Mouse (Mus musculus) heart, postnatal 0 days (tissue): ENCODE data around the gene Bnip1. TPM values are rescaled to one million over a fixed set of nuclear protein-coding genes. Genes with fewer than 3 reads are reported as not detected.

Source experiments
- ATAC-seq: fragments of 200-750 bp; cut with Nextera tagmentation; 2 replicates; pipeline ENCODE4 v1.8.0; 2017; ENCODE audit warnings: low read depth, moderate number of reproducible peaks, moderate library complexity; ENCODE audit not compliant: insufficient read depth
- DNase-seq: peaks from one replicate; pipeline ENCODE4 v3.0.0-alpha.2; 2016; ENCODE audit warnings: low spot score
- H3K27ac ChIP-seq: fragments of 300-500 bp; sonication (generic); 2 replicates; pipeline ENCODE4 v1.5.1; 2014; ENCODE audit warnings: low read depth, mild to moderate bottlenecking
- H3K27me3 ChIP-seq: fragments of 300-500 bp; sonication (generic); 2 replicates; pipeline ENCODE4 v1.6.1; 2014; ENCODE audit warnings: low read length, mixed read lengths; ENCODE audit not compliant: control insufficient read depth, insufficient read depth
- H3K36me3 ChIP-seq: fragments of 300-500 bp; sonication (generic); replicated peaks from 2 replicates; pipeline ENCODE4 v1.6.1; 2014; ENCODE audit warnings: low read length, mixed read lengths; ENCODE audit not compliant: control insufficient read depth, insufficient read depth
- H3K4me1 ChIP-seq: fragments of 300-500 bp; sonication (generic); 2 replicates; pipeline ENCODE4 v1.6.1; 2014; ENCODE audit warnings: antibody characterized with exemption; ENCODE audit not compliant: control insufficient read depth, insufficient read depth
- H3K4me2 ChIP-seq: fragments of 300-500 bp; sonication (generic); 2 replicates; pipeline ENCODE4 v1.6.1; 2014; ENCODE audit warnings: low read depth, mild to moderate bottlenecking, low read length, moderate library complexity
- H3K4me3 ChIP-seq: fragments of 300-500 bp; sonication (generic); 2 replicates; pipeline ENCODE4 v1.5.1; 2014; ENCODE audit warnings: low read depth, low read length
- H3K9ac ChIP-seq: fragments of 300-500 bp; sonication (generic); replicated peaks from 2 replicates; pipeline ENCODE4 v1.6.1; 2014; ENCODE audit warnings: low read depth, low read length, mixed read lengths
- H3K9me3 ChIP-seq: fragments of 300-500 bp; sonication (generic); replicated peaks from 2 replicates; pipeline ENCODE4 v1.6.1; 2016; ENCODE audit warnings: low read length; ENCODE audit not compliant: control insufficient read depth
- CTCF ChIP-seq: IDR thresholded peaks from 2 replicates; pipeline ENCODE4 v1.5.1; 2016; ENCODE audit warnings: antibody characterized with exemption, control low read depth, low read depth
- EP300 ChIP-seq: IDR thresholded peaks from 2 replicates; pipeline ENCODE4 v1.6.1; 2016; ENCODE audit warnings: antibody characterized with exemption, low read depth
- WGBS: fragments of 180-500 bp; shearing (Covaris S2); extraction: QIAGEN DNeasy Blood & Tissue Kit; methylation state at CpG from one replicate; pipeline ENCODE4 v1.1.7; 2014; 5-methylcytosine and 5-hydroxymethylcytosine counted together
- polyA plus RNA-seq: library from polyadenylated mRNA; unstranded; fragments of >200 nt; fragmentation: Nextera tagmentation; extraction: Ambion mirVana; gene quantifications from 2 replicates; pipeline ENCODE4 v1.2.1, GENCODE M21; 2015
- total RNA-seq: library from RNA; depleted of rRNA; stranded (reverse); fragments of >200 nt; gene quantifications from 2 replicates; pipeline ENCODE4 v1.2.3, GENCODE M21; 2014; ENCODE audit warnings: low replicate concordance

The Bnip1 gene
- total and polyA plus RNA-seq, 2 experiments from 2014 or later = 50.5 to 58.6 TPM

GRCm38 (mm10) chr17:26790269-26791214, 9.7 kb downstream of the Bnip1 start:
- H3K9me3 ChIP-seq = no peaks in the 10 kb centered on the region
- WGBS = 90% methylated on average over 11 of the region's 11 CpGs
- ATAC-seq = no peak
- H3K4me1 ChIP-seq = no peaks in the 10 kb centered on the region
- no peak overlapping the region for H3K27ac ChIP-seq
- no peaks in the 10 kb centered on the region for H3K27me3 ChIP-seq
- H3K4me2 ChIP-seq = no peak overlapping the region
- H3K36me3 ChIP-seq = peaks cover 68% of the 10 kb centered on the region
- no peak for DNase-seq
- H3K9ac ChIP-seq = no peak overlapping the region
- TF ChIP-seq EP300 (no peak), CTCF (no peak)
- H3K4me3 ChIP-seq = no peak overlapping the region

- DNase-seq (no peak), ATAC-seq (no peak)
- Histone ChIP-seq H3K36me3 (peaks cover 62% of the 10 kb centered on the region), H3K27ac (no peak overlapping the region), H3K4me3 (no peak overlapping the region), H3K4me2 (no peak overlapping the region), H3K9ac (no peak overlapping the region), H3K9me3 (no peaks in the 10 kb centered on the region), H3K4me1 (no peaks in the 10 kb centered on the region), H3K27me3 (no peaks in the 10 kb centered on the region)
- TF ChIP-seq EP300 (no peak), CTCF (no peak)
- 73% methylated on average over 7 of the region's 7 CpGs for WGBS
Measured at GRCm38 (mm10) chr17:26791580-26791979, 10.7 kb downstream of the Bnip1 start.

GRCm38 (mm10) chr17:26792096-26792495, 11.2 kb downstream of the Bnip1 start:
- TF ChIP-seq EP300 (no peak), CTCF (no peak)
- H3K4me2 ChIP-seq = no peak overlapping the region
- H3K4me1 ChIP-seq = no peaks in the 10 kb centered on the region
- no peak overlapping the region for H3K4me3 ChIP-seq
- DNase-seq = no peak
- H3K9me3 ChIP-seq = no peaks in the 10 kb centered on the region
- no peak overlapping the region for H3K9ac ChIP-seq
- no peak for ATAC-seq
- 84% methylated on average over 15 of the region's 15 CpGs for WGBS
- H3K27ac ChIP-seq = no peak overlapping the region
- H3K36me3 ChIP-seq = peaks cover 57% of the 10 kb centered on the region
- no peaks in the 10 kb centered on the region for H3K27me3 ChIP-seq

GRCm38 (mm10) chr17:26793068-26793765, 12.4 kb downstream of the Bnip1 start:
- Histone ChIP-seq H3K4me2 (no peak overlapping the region), H3K4me3 (no peak overlapping the region), H3K36me3 (peaks cover 50% of the 10 kb centered on the region), H3K4me1 (no peaks in the 10 kb centered on the region), H3K27ac (no peak overlapping the region), H3K9me3 (no peaks in the 10 kb centered on the region), H3K27me3 (no peaks in the 10 kb centered on the region), H3K9ac (no peak overlapping the region)
- no peak for ATAC-seq
- TF ChIP-seq CTCF = no peak
- no peak for TF ChIP-seq EP300
- DNase-seq = no peak
- WGBS = 74% methylated on average over 5 of the region's 5 CpGs

- Histone ChIP-seq H3K27ac (no peak overlapping the region), H3K9me3 (no peaks in the 10 kb centered on the region), H3K9ac (no peak overlapping the region), H3K4me3 (no peak overlapping the region), H3K27me3 (no peaks in the 10 kb centered on the region), H3K4me2 (no peak overlapping the region), H3K36me3 (peaks cover 35% of the 10 kb centered on the region), H3K4me1 (no peaks in the 10 kb centered on the region)
- TF ChIP-seq CTCF (peak; percentile 88), EP300 (no peak)
- DNase-seq (peak; percentile 73), ATAC-seq (peak; percentile 56)
- 14% methylated on average over 3 of the region's 3 CpGs for WGBS
Measured at GRCm38 (mm10) chr17:26794744-26795143, 13.9 kb downstream of the Bnip1 start.
